Mouse (Mus musculus) small intestine, adult 2 months (tissue): ENCODE results near the gene Atp8a2. TPM values are rescaled to one million over a fixed set of nuclear protein-coding genes. Genes with fewer than 3 reads are reported as not detected.

ENCODE experiments used
- H3K27ac ChIP-seq: fragments of 200-500 bp; 2 replicates; pipeline ENCODE4 v1.5.1; 2012; ENCODE audit warnings: low read depth, low read length, control low read depth, inconsistent platforms; ENCODE audit not compliant: insufficient read depth
- H3K27me3 ChIP-seq: fragments of 200-500 bp; 2 replicates; pipeline ENCODE4 v1.6.1; 2012; ENCODE audit warnings: mild to moderate bottlenecking, moderate library complexity, low read length, inconsistent platforms; ENCODE audit not compliant: control insufficient read depth, insufficient read depth
- H3K36me3 ChIP-seq: fragments of 200-500 bp; 2 replicates; pipeline ENCODE4 v1.6.1; 2012; ENCODE audit warnings: mild to moderate bottlenecking, low read length, control low read depth, inconsistent platforms; ENCODE audit not compliant: control insufficient read depth, insufficient read depth
- H3K4me1 ChIP-seq: fragments of 200-500 bp; 2 replicates; pipeline ENCODE4 v1.6.1; 2012; ENCODE audit warnings: low read length, inconsistent platforms, mixed read lengths; ENCODE audit not compliant: control insufficient read depth, insufficient read depth, insufficient read length
- H3K4me3 ChIP-seq: fragments of 200-500 bp; 2 replicates; pipeline ENCODE4 v1.5.1; 2012; ENCODE audit warnings: low read depth, mild to moderate bottlenecking, control low read depth, inconsistent platforms, low read length, moderate library complexity
- CTCF ChIP-seq: fragments of 200-500 bp; IDR thresholded peaks from 2 replicates; pipeline ENCODE4 v1.5.1; 2012; ENCODE audit warnings: low read depth, mild to moderate bottlenecking, control low read depth, inconsistent platforms, low read length, moderate library complexity, mixed read lengths; ENCODE audit not compliant: insufficient replicate concordance, insufficient read length; ENCODE audit errors: extremely low read depth
- POLR2A ChIP-seq: fragments of 200-500 bp; IDR thresholded peaks from 2 replicates; pipeline ENCODE4 v1.6.1; 2012; ENCODE audit warnings: low read depth, mild to moderate bottlenecking, control low read depth, inconsistent platforms, low read length, moderate library complexity
- WGBS: fragments of 180-500 bp; shearing (Covaris S2); methylation state at CpG from one replicate; pipeline ENCODE4 v1.1.7; 2018; 5-methylcytosine and 5-hydroxymethylcytosine counted together
- polyA plus RNA-seq: library from polyadenylated mRNA; depleted of rRNA; stranded (reverse); fragments of >200 nt; gene quantifications from 2 replicates; pipeline ENCODE4 v1.2.3, GENCODE M21; 2012

Atp8a2 gene
- polyA plus RNA-seq, 1 experiment = 3.7 TPM

GRCm38 (mm10) chr14:60030666-60031065, 166.3 kb downstream of the Atp8a2 start:
- no peaks in the 10 kb centered on the region; the same call in 1 of the 2 replicates for H3K36me3 ChIP-seq
- 58% methylated on average over 2 of the region's 2 CpGs for WGBS
- H3K4me1 ChIP-seq = no peaks in the 10 kb centered on the region
- H3K4me3 ChIP-seq = no peak overlapping the region
- TF ChIP-seq CTCF = no peak
- no peak for TF ChIP-seq POLR2A
- H3K27ac ChIP-seq = no peak overlapping the region
- H3K27me3 ChIP-seq = no peaks in the 10 kb centered on the region

- TF ChIP-seq CTCF (no peak), POLR2A (no peak)
- 81% methylated on average over 1 of the region's 1 CpGs for WGBS
- Histone ChIP-seq H3K4me1 (no peaks in the 10 kb centered on the region), H3K36me3 (no peaks in the 10 kb centered on the region; the same call in 1 of the 2 replicates), H3K27ac (no peak overlapping the region), H3K27me3 (no peaks in the 10 kb centered on the region), H3K4me3 (no peak overlapping the region)
Observed at GRCm38 (mm10) chr14:60027139-60027538, 169.8 kb downstream of the Atp8a2 start.

GRCm38 (mm10) chr14:60026647-60027046, 170.3 kb downstream of the Atp8a2 start:
- 41% methylated on average over 8 of the region's 8 CpGs for WGBS
- H3K27ac ChIP-seq = no peak overlapping the region
- H3K4me1 ChIP-seq = no peaks in the 10 kb centered on the region
- H3K4me3 ChIP-seq = no peak overlapping the region
- no peaks in the 10 kb centered on the region; the same call in 1 of the 2 replicates for H3K36me3 ChIP-seq
- TF ChIP-seq POLR2A = no peak
- no peak for TF ChIP-seq CTCF
- no peaks in the 10 kb centered on the region for H3K27me3 ChIP-seq

GRCm38 (mm10) chr14:60015891-60016290, 181.1 kb downstream of the Atp8a2 start:
- H3K27ac ChIP-seq = no peak overlapping the region
- no peaks in the 10 kb centered on the region for H3K36me3 ChIP-seq
- TF ChIP-seq POLR2A (no peak), CTCF (peak; percentile 76; the same call in 1 of the 2 replicates)
- 27% methylated on average over 4 of the region's 4 CpGs for WGBS
- H3K4me1 ChIP-seq = no peaks in the 10 kb centered on the region
- H3K27me3 ChIP-seq = no peaks in the 10 kb centered on the region
- H3K4me3 ChIP-seq = no peak overlapping the region

- WGBS = 98% methylated on average over 1 of the region's 1 CpGs
Observed at GRCm38 (mm10) chr14:60001801-60002200, 195.2 kb downstream of the Atp8a2 start.

GRCm38 (mm10) chr14:59988860-59989259, 208.1 kb downstream of the Atp8a2 start:
- Histone ChIP-seq H3K4me3 (no peak overlapping the region), H3K4me1 (no peaks in the 10 kb centered on the region), H3K27me3 (no peaks in the 10 kb centered on the region), H3K27ac (no peak overlapping the region), H3K36me3 (no peaks in the 10 kb centered on the region)
- peak; percentile 32; the same call in 1 of the 2 replicates for TF ChIP-seq CTCF
- TF ChIP-seq POLR2A = no peak
- 72% methylated on average over 5 of the region's 5 CpGs for WGBS

More at GRCm38 (mm10) chr14:60001801-60002200, 195.2 kb downstream of the Atp8a2 start:
- no peak overlapping the region for H3K4me3 ChIP-seq
- no peaks in the 10 kb centered on the region for H3K4me1 ChIP-seq
- no peaks in the 10 kb centered on the region for H3K27me3 ChIP-seq
- TF ChIP-seq CTCF (no peak), POLR2A (no peak)
- no peaks in the 10 kb centered on the region for H3K36me3 ChIP-seq
- H3K27ac ChIP-seq = no peak overlapping the region

GRCm38 (mm10) chr14:59987975-59988374, 209.0 kb downstream of the Atp8a2 start:
- Histone ChIP-seq H3K36me3 (no peaks in the 10 kb centered on the region), H3K4me3 (no peak overlapping the region), H3K27me3 (no peaks in the 10 kb centered on the region), H3K27ac (no peak overlapping the region), H3K4me1 (no peaks in the 10 kb centered on the region)
- WGBS = 87% methylated on average over 3 of the region's 3 CpGs
- no peak for TF ChIP-seq POLR2A
- TF ChIP-seq CTCF = no peak

GRCm38 (mm10) chr14:59978007-59978406, 219.0 kb downstream of the Atp8a2 start:
- TF ChIP-seq POLR2A = no peak
- no peak for TF ChIP-seq CTCF
- peaks cover 4% of the 10 kb centered on the region; the same call in 1 of the 2 replicates for H3K4me1 ChIP-seq
- no peaks in the 10 kb centered on the region for H3K27me3 ChIP-seq
- H3K4me3 ChIP-seq = no peak overlapping the region
- H3K36me3 ChIP-seq = no peaks in the 10 kb centered on the region
- 74% methylated on average over 2 of the region's 2 CpGs for WGBS
- no peak overlapping the region for H3K27ac ChIP-seq
